In the genomic region with DNA sequence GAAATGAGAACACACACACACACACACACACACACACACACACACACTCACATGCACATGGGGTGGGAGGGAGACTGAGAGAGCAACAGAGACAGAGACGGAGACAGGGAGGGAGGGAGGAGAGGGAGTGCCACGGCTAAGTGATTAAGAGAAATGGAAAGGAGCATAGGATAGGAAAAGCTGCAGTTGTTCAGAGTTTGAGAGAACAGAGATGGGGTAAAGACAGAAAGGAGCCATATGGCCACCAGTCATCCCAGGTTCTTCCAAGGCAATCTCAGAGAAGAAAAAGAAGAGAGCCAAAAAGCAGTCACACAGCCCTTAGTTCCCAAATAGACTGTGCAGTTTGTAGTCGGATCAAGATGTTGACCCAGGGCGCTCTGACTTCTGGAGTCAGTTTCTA, we compare ENCODE assay signal across 26 mouse cellular contexts. TPM values are rescaled to one million over a fixed set of nuclear protein-coding genes. Genes with fewer than 3 reads are reported as not detected.
"Had no signal": no experiment of that assay in that cellular context is flagged by ENCODE, and none has a peak within 500 bp of the region (broad histone marks: within the 10 kb centered on the region; RNA-seq: fewer than 3 reads in every experiment).

No protein-coding gene starts in this region.

- H3K4me3 ChIP-seq: gastrocnemius, adult 2 months; heart, adult 2 months; heart, embryonic 13.5 days; heart, embryonic 15.5 days; hindbrain, embryonic 10.5 days; hindbrain, embryonic 12.5 days; intestine, embryonic 15.5 days; left cerebral cortex, adult 2 months; limb, embryonic 10.5 days; limb, embryonic 12.5 days; liver, embryonic 13.5 days; liver, embryonic 15.5 days had no signal

- H3K9ac ChIP-seq: heart, embryonic 13.5 days; heart, embryonic 15.5 days; hindbrain, embryonic 12.5 days; hindbrain, embryonic 14.5 days; intestine, embryonic 15.5 days; limb, embryonic 12.5 days; liver, embryonic 13.5 days; liver, embryonic 15.5 days had no signal

- DNase-seq: gastrocnemius, adult 2 months; gastrocnemius, postnatal 10 days; gastrocnemius, postnatal 25 days; heart, adult 2 months; heart, postnatal 4 days; kidney, adult 18-20 months; kidney, adult 8-10 months; kidney, postnatal 10 days; kidney, postnatal 4 days; layer of hippocampus, adult 9-11 months; liver; liver, embryonic 13.5 days had no signal

- H3K27me3 ChIP-seq: heart, embryonic 13.5 days; heart, embryonic 15.5 days; hindbrain, embryonic 12.5 days; intestine, embryonic 15.5 days; limb, embryonic 12.5 days; liver, embryonic 13.5 days; liver, embryonic 15.5 days had no signal

- H3K4me2 ChIP-seq: heart, embryonic 11.5 days; heart, embryonic 13.5 days; heart, embryonic 15.5 days; hindbrain, embryonic 12.5 days; hindbrain, embryonic 14.5 days; intestine, embryonic 15.5 days; limb, embryonic 12.5 days; liver, embryonic 11.5 days; liver, embryonic 13.5 days; liver, embryonic 15.5 days had no signal

- H3K36me3 ChIP-seq: heart, embryonic 13.5 days; heart, embryonic 15.5 days; hindbrain, embryonic 10.5 days; hindbrain, embryonic 12.5 days; intestine, embryonic 15.5 days; limb, embryonic 10.5 days; limb, embryonic 12.5 days; liver, embryonic 13.5 days; liver, embryonic 15.5 days had no signal

- H3K27ac ChIP-seq: gastrocnemius, adult 2 months; heart, adult 2 months; heart, embryonic 13.5 days; heart, embryonic 15.5 days; hindbrain, embryonic 10.5 days; hindbrain, embryonic 12.5 days; hindbrain, embryonic 14.5 days; intestine, embryonic 15.5 days; left cerebral cortex, adult 2 months; limb, embryonic 10.5 days; limb, embryonic 12.5 days; liver, embryonic 13.5 days; liver, embryonic 15.5 days had no signal

- H3K4me1 ChIP-seq: heart, embryonic 15.5 days; hindbrain, embryonic 12.5 days; intestine, embryonic 15.5 days; liver, embryonic 13.5 days; liver, embryonic 15.5 days had no signal

- H3K9me3 ChIP-seq: heart, embryonic 15.5 days; hindbrain, embryonic 10.5 days; intestine, embryonic 15.5 days; limb, embryonic 10.5 days; limb, embryonic 12.5 days; liver, embryonic 13.5 days; liver, embryonic 15.5 days had no signal

- ATAC-seq: inflammation-experienced regulatory T-cells, adult 6 months; intestine, embryonic 15.5 days; intestine, postnatal 0 days had no signal

RNA-seq across cellular contexts. Expression of a gene that starts 42.1 kb away (rescaled TPM):
- polyA plus RNA-seq: inflammation-experienced regulatory T-cells, adult 6 months had no signal
